Mouse (Mus musculus): Measurements from ENCODE around the gene Rnase13.

Rnase13 gene

DNA sequence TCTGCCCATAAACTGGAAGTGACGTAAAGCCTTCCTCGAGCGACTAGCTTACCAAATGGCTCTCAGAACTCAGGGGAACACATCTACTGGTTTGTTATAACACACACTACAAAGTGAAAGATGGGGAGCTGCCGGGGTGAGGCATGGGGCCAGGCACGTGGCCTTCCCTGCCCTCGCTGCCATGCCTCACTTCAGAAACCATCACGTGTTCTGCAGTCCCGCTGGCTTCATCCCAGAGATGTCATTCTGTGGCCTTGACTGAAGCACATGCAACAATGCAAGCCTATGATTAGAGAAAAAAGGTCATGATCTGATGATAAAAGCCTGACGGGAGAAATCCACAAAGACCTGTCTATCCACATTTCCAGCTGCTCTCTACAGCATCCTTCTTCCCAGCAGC lies 50.8 kb downstream of the Rnase13 start:
- DNase-seq = no peak

Data from thymus, postnatal 14 days (tissue).